In genomic region chr13:28947740-28948441, GRCm38 (mm10) we compare ENCODE assay signal across 7 mouse cellular contexts. TPM values are rescaled to one million over a fixed set of nuclear protein-coding genes. Genes with fewer than 3 reads are reported as not detected.
DNase-seq lines count a peak whose midpoint lies in the region; ATAC-seq and TF ChIP-seq lines count a peak whose summit lies in the region.

No protein-coding gene starts in this region.

- H3K4me2 ChIP-seq in hindbrain, embryonic 12.5 days (replicated peaks) = peak overlapping the region; percentile 57

- peak; percentile 23; the same call in 1 of the 2 replicates for ATAC-seq in hindbrain, embryonic 12.5 days (ENCODE audit: low FRiP score)
- ATAC-seq in activated CD4-positive, CD25-positive, alpha-beta regulatory T cell, adult 4 months = no peak

- intact Hi-C loops in left cerebral cortex, postnatal 36 days (cut with DNase I) = no loop called here

- TF ChIP-seq CTCF in ES-Bruce4 (IDR thresholded peaks at IDR 0.05; ENCODE audit: low read depth, low read length) = no peak

- no peak overlapping the region for H3K4me3 ChIP-seq in ES-Bruce4 (ENCODE audit: low read depth, low read length)
- peak overlapping the region; percentile 51 for H3K4me3 ChIP-seq in hindbrain, embryonic 12.5 days

- H3K9me3 ChIP-seq in ES-Bruce4 (replicated peaks; ENCODE audit: control insufficient read depth, insufficient read depth, low read length, poor library complexity, severe bottlenecking) = no peaks in the 10 kb centered on the region
- H3K9me3 ChIP-seq in hindbrain, embryonic 12.5 days (replicated peaks) = no peaks in the 10 kb centered on the region

- TF ChIP-seq EP300 in ES-Bruce4 (IDR thresholded peaks at IDR 0.05; ENCODE audit: insufficient read depth, low read depth, low read length) = no peak

- no peak for TF ChIP-seq POLR2A in ES-Bruce4 (IDR thresholded peaks at IDR 0.05; ENCODE audit: insufficient read depth, low read length)

- H3K27ac ChIP-seq in ES-Bruce4 (ENCODE audit: insufficient read depth, low read length) = peak overlapping the region; percentile 48
- H3K27ac ChIP-seq in hindbrain, embryonic 12.5 days = peak overlapping the region; percentile 79

- no peaks in the 10 kb centered on the region for H3K27me3 ChIP-seq in ES-Bruce4 (ENCODE audit: control insufficient read depth, insufficient read depth, low read length, poor library complexity, severe bottlenecking)
- H3K27me3 ChIP-seq in hindbrain, embryonic 12.5 days = no peaks in the 10 kb centered on the region

- no peak overlapping the region for H3K9ac ChIP-seq in ES-Bruce4 (ENCODE audit: low read depth, poor library complexity, severe bottlenecking)
- H3K9ac ChIP-seq in hindbrain, embryonic 12.5 days = peak overlapping the region; percentile 59

- DNase-seq in R1 (ENCODE audit: low read depth, low spot score) = peak; percentile 77
- DNase-seq in lung, postnatal 36 days = peak; percentile 55
- no peak for DNase-seq in gastrocnemius, postnatal 25 days
- DNase-seq in left cerebral cortex, postnatal 36 days (ENCODE audit: low spot score in 2 of 2) = no peak

- 27% methylated on average over 7 of the region's 7 CpGs for WGBS in hindbrain, embryonic 12.5 days

- peaks cover 2% of the 10 kb centered on the region for H3K4me1 ChIP-seq in ES-Bruce4 (ENCODE audit: control insufficient read depth, insufficient read depth, low read length)
- peaks cover 12% of the 10 kb centered on the region for H3K4me1 ChIP-seq in hindbrain, embryonic 12.5 days

- H3K36me3 ChIP-seq in ES-Bruce4 (ENCODE audit: control insufficient read depth, insufficient read depth, low read length, poor library complexity, severe bottlenecking) = no peaks in the 10 kb centered on the region
- 0 out of 2 replicates have a peak, but pooled peaks cover 7% of the 10 kb centered on the region for H3K36me3 ChIP-seq in hindbrain, embryonic 12.5 days

RNA-seq across cellular contexts. Expression of gene Sox4, which starts 5.6 kb away (rescaled TPM):
- 31.3 and 32.6 TPM in 2 replicates for polyA plus RNA-seq in ES-Bruce4 (2011; ENCODE audit: insufficient read depth, insufficient read length, low read depth, missing spikeins)
- polyA plus RNA-seq in hindbrain, embryonic 12.5 days (2016; fragmentation: Nextera tagmentation; extraction: Ambion mirVana) = 255 and 291 TPM in 2 replicates
- polyA plus RNA-seq in activated CD4-positive, CD25-positive, alpha-beta regulatory T cell, adult 4 months (2017; shearing (Covaris generic)) = under 1 TPM; 0.14 to 0.40 TPM
- 1 to 10 TPM; 4.8 to 5.3 TPM for total RNA-seq in gastrocnemius, postnatal 25 days (2021)
- 10 to 100 TPM; 21.9 to 24.1 TPM for total RNA-seq in left cerebral cortex, postnatal 36 days (2021)

Comparison
In these comparisons a context has a peak if more than half of its experiments do, and no peak if none do; other contexts are left out.
1. DNase-seq: peak in R1 (single experiment) and lung, postnatal 36 days (single experiment); none in gastrocnemius, postnatal 25 days (single experiment) and left cerebral cortex, postnatal 36 days (0 of 2).
2. RNA of gene Sox4, which starts 5.6 kb away (polyA plus RNA-seq): 255 to 291 TPM in hindbrain, embryonic 12.5 days and 31.3 to 32.6 TPM in ES-Bruce4; 0.14 to 0.40 TPM in activated CD4-positive, CD25-positive, alpha-beta regulatory T cell, adult 4 months; every median in the first group is over 10 times any median in the second.